Mouse (Mus musculus) bone marrow macrophage, adult 2 months (primary cell): Measurements from ENCODE around the gene Slc10a3.

Experiments
- CTCF ChIP-seq: IDR thresholded peaks from 2 replicates; pipeline ENCODE4 v1.5.1; 2012; ENCODE audit warnings: low read depth, mild to moderate bottlenecking, low read length, moderate library complexity
- POLR2A ChIP-seq: IDR thresholded peaks from 2 replicates; pipeline ENCODE4 v1.6.1; 2012; ENCODE audit warnings: mild to moderate bottlenecking, low read depth, low read length, borderline replicate concordance

- no peak for TF ChIP-seq CTCF
- TF ChIP-seq POLR2A: no peak
Measured at GRCm38 (mm10) chrX:74388153-74388552, 15.0 kb upstream of the Slc10a3 start.
